Mouse (Mus musculus) myocyte (in vitro differentiated cells): ENCODE measurements at regions not wholly inside any gene's neighbourhood (a gene's known extent, or its start where the extent isn't known, plus 50 kb on each side); places are given as distances from the start of the nearest gene placed in this dataset.

Source experiments
- E2F4 ChIP-seq: IDR thresholded peaks from one replicate; pipeline ENCODE4 v1.6.1; 2011; ENCODE audit warnings: mild to moderate bottlenecking, control low read depth, moderate library complexity; ENCODE audit not compliant: insufficient read depth
- POLR2A ChIP-seq: IDR thresholded peaks from one replicate; pipeline ENCODE4 v1.6.1; 2011; ENCODE audit warnings: low read depth, mild to moderate bottlenecking, control low read depth, moderate library complexity; ENCODE audit not compliant: insufficient read length
- SRF ChIP-seq: IDR thresholded peaks from one replicate; pipeline ENCODE4 v1.6.1; 2011; ENCODE audit warnings: low read depth; ENCODE audit not compliant: control insufficient read depth, insufficient read length
- TCF12 ChIP-seq: IDR thresholded peaks from one replicate; pipeline ENCODE4 v1.6.1; 2011; ENCODE audit warnings: mild to moderate bottlenecking, control low read depth; ENCODE audit not compliant: poor library complexity, insufficient read depth, severe bottlenecking
- USF1 ChIP-seq: IDR thresholded peaks from one replicate; pipeline ENCODE4 v1.6.1; 2011; ENCODE audit warnings: low read depth, mild to moderate bottlenecking, control low read depth, moderate library complexity

DNA sequence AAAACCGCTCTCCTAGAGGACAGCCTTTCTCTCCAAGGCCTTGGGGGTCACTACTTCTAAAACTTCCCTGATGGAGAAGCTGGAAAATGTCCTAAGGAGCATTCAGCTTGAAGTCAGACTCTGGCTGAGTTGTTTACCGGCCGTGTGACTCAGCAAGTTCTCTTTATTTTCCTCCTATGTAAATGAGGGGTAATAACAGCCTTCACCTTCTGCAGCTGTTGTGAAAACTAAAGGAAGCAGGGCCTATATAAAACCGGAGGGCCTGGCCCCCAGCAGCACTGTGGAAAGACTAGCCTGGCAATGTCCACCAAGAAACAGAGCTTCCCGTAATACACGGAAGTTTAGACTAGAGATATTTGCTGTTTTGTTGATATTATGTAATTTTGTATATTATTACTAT is 69.7 kb upstream of the Cited2 start:
- no peak for TF ChIP-seq POLR2A
- no peak for TF ChIP-seq USF1
- no peak for TF ChIP-seq TCF12
- TF ChIP-seq E2F4: no peak
- TF ChIP-seq SRF: no peak
